Mouse (Mus musculus): ENCODE data around the gene Sorl1. TPM values are rescaled to one million over a fixed set of nuclear protein-coding genes. Genes with fewer than 3 reads are reported as not detected.

The Sorl1 gene
- polyA plus RNA-seq, 1 experiment: 58.1 TPM

DNA sequence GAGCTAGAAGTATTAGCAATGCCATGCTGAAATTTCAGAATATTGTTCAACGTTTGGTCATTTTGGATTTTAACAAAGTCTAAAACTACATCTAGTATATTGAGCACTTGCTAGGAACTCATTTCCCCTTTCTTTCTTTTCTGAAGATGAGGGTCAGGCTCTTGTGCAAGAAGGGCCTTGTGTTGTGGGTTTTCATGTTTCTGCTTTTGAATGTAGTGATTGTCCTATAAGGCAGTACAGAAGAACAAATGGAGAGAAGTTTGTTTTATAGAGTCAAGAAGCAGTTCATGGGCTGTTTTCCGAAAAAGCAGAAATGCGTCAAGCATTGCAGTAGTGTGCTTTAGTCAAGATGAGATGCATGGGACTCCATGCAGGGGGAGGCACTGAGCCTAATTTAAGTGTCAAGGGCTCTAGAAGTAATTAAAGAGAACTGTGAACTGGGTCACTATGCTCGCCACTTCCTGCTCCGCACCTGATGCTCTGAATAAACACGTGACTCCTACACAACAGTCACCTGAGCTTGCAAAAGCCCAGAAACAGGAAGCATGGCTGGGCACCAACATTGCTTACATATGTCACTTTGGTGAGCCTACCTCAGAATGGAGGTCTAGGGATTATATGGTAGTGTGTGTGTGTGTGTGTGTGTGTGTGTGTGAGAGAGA lies 17.6 kb upstream of the Sorl1 start:
- no peaks in the 10 kb centered on the region for H3K27me3 ChIP-seq (replicated peaks; ENCODE audit: control insufficient read depth, insufficient read depth, low read length)
- H3K27ac ChIP-seq (ENCODE audit: insufficient read depth, low read depth, low read length): no peak overlapping the region
- H3K4me3 ChIP-seq (ENCODE audit: insufficient read depth, low read depth, low read length): no peak overlapping the region
- no peak for DNase-seq
- no peaks in the 10 kb centered on the region for H3K36me3 ChIP-seq (ENCODE audit: control insufficient read depth, insufficient read depth, low read length)
- peaks cover 3% of the 10 kb centered on the region; the same call in 1 of the 2 replicates for H3K4me1 ChIP-seq (ENCODE audit: control insufficient read depth, insufficient read depth, low read length)
- TF ChIP-seq CTCF (conservative IDR thresholded peaks at IDR 0.05; ENCODE audit: insufficient read depth, insufficient read length, low read depth, low read length): no peak
- WGBS: 73% methylated on average over 6 of the region's 6 CpGs

- WGBS: 88% methylated on average over 4 of the region's 4 CpGs
- Histone ChIP-seq H3K36me3 (ENCODE audit: control insufficient read depth, insufficient read depth, low read length) (no peaks in the 10 kb centered on the region), H3K27ac (ENCODE audit: insufficient read depth, low read depth, low read length) (no peak overlapping the region)
Measured at GRCm38 (mm10) chr9:42138248-42138858, 14.3 kb upstream of the Sorl1 start.

GRCm38 (mm10) chr9:42137578-42137977 lies 13.5 kb upstream of the Sorl1 start:
- TF ChIP-seq CTCF (conservative IDR thresholded peaks at IDR 0.05; ENCODE audit: insufficient read depth, insufficient read length, low read depth, low read length) (no peak), POLR2A (IDR thresholded peaks at IDR 0.05; ENCODE audit: low read depth, low read length) (no peak)
- no peak overlapping the region for H3K4me3 ChIP-seq (ENCODE audit: insufficient read depth, low read depth, low read length)
- no peaks in the 10 kb centered on the region for H3K27me3 ChIP-seq (replicated peaks; ENCODE audit: control insufficient read depth, insufficient read depth, low read length)
- H3K27ac ChIP-seq (ENCODE audit: insufficient read depth, low read depth, low read length): peak overlapping the region; percentile 92
- H3K4me1 ChIP-seq (ENCODE audit: control insufficient read depth, insufficient read depth, low read length): peaks cover 3% of the 10 kb centered on the region; the same call in 1 of the 2 replicates
- 50% methylated on average over 5 of the region's 5 CpGs for WGBS
- H3K36me3 ChIP-seq (ENCODE audit: control insufficient read depth, insufficient read depth, low read length): no peaks in the 10 kb centered on the region
- peak; percentile 62 for DNase-seq

More at GRCm38 (mm10) chr9:42138248-42138858, 14.3 kb upstream of the Sorl1 start:
- TF ChIP-seq CTCF (conservative IDR thresholded peaks at IDR 0.05; ENCODE audit: insufficient read depth, insufficient read length, low read depth, low read length) (no peak), POLR2A (IDR thresholded peaks at IDR 0.05; ENCODE audit: low read depth, low read length) (no peak)
- H3K4me3 ChIP-seq (ENCODE audit: insufficient read depth, low read depth, low read length): no peak overlapping the region
- peaks cover 3% of the 10 kb centered on the region; the same call in 1 of the 2 replicates for H3K4me1 ChIP-seq (ENCODE audit: control insufficient read depth, insufficient read depth, low read length)
- no peak for DNase-seq
- H3K27me3 ChIP-seq (replicated peaks; ENCODE audit: control insufficient read depth, insufficient read depth, low read length): no peaks in the 10 kb centered on the region

DNA sequence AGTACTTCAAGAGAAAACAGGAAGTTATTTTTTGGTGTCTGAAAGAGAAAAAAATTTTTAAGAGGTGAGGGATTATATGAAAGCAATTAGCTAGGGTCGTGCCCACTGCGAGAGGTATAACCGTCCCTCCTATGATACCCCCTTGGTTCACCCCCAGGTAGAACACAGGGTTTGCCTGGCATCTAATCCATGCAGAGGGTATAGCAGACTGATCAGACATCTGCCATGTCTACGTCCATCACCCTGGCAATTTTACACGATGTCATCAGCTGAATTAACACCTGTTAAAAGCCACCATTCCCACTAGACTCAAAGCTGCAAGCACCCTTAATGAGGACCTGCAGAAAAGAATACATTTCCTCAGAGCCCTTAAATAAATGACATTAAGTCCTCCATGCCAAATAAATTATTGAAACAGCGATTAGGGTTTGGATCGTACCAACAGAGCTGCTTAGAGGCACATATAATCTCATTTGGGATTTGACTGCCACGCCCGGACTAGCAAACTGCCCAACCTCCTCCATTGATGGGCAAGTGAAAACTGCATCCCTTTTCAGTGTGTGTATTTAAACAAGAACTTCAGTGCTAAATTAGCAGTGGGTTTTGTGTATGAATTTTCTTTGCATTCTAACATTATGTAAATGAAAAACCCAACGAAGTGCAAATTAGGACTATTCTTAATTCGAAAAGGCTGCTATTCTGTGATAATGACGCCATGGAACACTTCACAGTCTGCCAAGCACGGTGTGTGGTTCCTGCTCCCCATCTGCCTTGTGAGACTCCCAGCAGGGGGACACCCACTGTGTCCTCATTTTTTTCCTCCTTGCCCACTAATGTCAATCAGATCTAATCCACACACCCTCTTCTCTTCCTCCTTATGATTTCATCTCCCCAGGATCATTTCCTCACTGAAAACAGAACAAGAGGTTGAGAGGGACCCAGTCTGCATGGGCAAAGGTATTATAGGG lies 7.0 kb upstream of the Sorl1 start:
- no peak overlapping the region for H3K4me3 ChIP-seq (ENCODE audit: insufficient read depth, low read depth, low read length)
- no peaks in the 10 kb centered on the region for H3K27me3 ChIP-seq (replicated peaks; ENCODE audit: control insufficient read depth, insufficient read depth, low read length)
- no peak overlapping the region for H3K27ac ChIP-seq (ENCODE audit: insufficient read depth, low read depth, low read length)
- no peak for TF ChIP-seq CTCF (conservative IDR thresholded peaks at IDR 0.05; ENCODE audit: insufficient read depth, insufficient read length, low read depth, low read length)
- no peak for TF ChIP-seq POLR2A (IDR thresholded peaks at IDR 0.05; ENCODE audit: low read depth, low read length)
- no peaks in the 10 kb centered on the region for H3K4me1 ChIP-seq (ENCODE audit: control insufficient read depth, insufficient read depth, low read length)
- DNase-seq: no peak
- no peaks in the 10 kb centered on the region for H3K36me3 ChIP-seq (ENCODE audit: control insufficient read depth, insufficient read depth, low read length)
- WGBS: 87% methylated on average over 13 of the region's 13 CpGs

- Histone ChIP-seq H3K27me3 (replicated peaks; ENCODE audit: control insufficient read depth, insufficient read depth, low read length) (no peaks in the 10 kb centered on the region), H3K4me3 (ENCODE audit: insufficient read depth, low read depth, low read length) (no peak overlapping the region), H3K36me3 (ENCODE audit: control insufficient read depth, insufficient read depth, low read length) (no peaks in the 10 kb centered on the region), H3K27ac (ENCODE audit: insufficient read depth, low read depth, low read length) (no peak overlapping the region), H3K4me1 (ENCODE audit: control insufficient read depth, insufficient read depth, low read length) (peaks cover 3% of the 10 kb centered on the region; the same call in 1 of the 2 replicates)
- TF ChIP-seq CTCF (conservative IDR thresholded peaks at IDR 0.05; ENCODE audit: insufficient read depth, insufficient read length, low read depth, low read length) (no peak), POLR2A (IDR thresholded peaks at IDR 0.05; ENCODE audit: low read depth, low read length) (no peak)
- DNase-seq: no peak
- WGBS: 84% methylated on average over 5 of the region's 5 CpGs
Measured at GRCm38 (mm10) chr9:42127983-42128382, 3.9 kb upstream of the Sorl1 start.

DNA sequence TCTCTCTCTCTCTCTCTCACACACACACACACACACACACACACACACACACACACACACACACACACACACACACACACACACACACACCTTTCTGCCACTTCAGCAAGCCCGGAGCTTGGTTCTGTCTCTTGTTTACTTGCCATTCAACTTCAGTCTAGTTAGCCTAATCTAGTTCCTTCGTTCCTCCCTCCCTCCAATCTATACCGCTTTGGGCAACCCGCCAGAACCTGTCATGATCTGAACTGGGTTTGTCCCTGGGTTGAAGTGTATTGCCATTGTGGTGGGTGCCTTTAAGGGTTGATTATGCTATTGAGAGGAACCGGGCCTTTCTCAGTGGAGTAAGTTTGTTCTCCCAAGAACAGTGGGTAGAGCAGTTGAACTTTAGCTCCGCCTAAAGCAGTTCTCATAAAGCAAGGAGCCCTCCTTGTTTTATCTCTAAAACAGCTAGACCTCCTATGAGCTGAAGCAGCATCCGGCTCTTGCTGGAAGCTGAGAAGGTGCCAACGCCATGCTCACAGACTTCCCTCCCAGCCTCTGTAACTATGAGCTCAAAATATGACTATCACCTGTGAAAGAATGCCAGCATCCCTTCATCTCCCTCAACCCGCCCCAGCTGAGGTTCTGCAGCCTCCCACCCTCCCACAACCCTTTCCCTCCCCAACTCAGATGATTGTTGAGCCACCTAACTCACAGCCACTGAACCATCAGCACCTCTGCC lies 1.3 kb upstream of the Sorl1 start:
- no peak for TF ChIP-seq POLR2A (IDR thresholded peaks at IDR 0.05; ENCODE audit: low read depth, low read length)
- TF ChIP-seq CTCF (conservative IDR thresholded peaks at IDR 0.05; ENCODE audit: insufficient read depth, insufficient read length, low read depth, low read length): no peak
- H3K36me3 ChIP-seq (ENCODE audit: control insufficient read depth, insufficient read depth, low read length): no peaks in the 10 kb centered on the region
- H3K27me3 ChIP-seq (replicated peaks; ENCODE audit: control insufficient read depth, insufficient read depth, low read length): no peaks in the 10 kb centered on the region
- H3K4me3 ChIP-seq (ENCODE audit: insufficient read depth, low read depth, low read length): no peak overlapping the region
- no peak overlapping the region for H3K27ac ChIP-seq (ENCODE audit: insufficient read depth, low read depth, low read length)
- 79% methylated on average over 9 of the region's 9 CpGs for whole genome bisulfite sequencing
- peaks cover 12% of the 10 kb centered on the region for H3K4me1 ChIP-seq (ENCODE audit: control insufficient read depth, insufficient read depth, low read length)
- DNase-seq: no peak

Measured in kidney, adult 2 months (tissue).